Mouse (Mus musculus) cortical plate, adult 2 months (tissue): ENCODE results near the gene Stk24.

Experiments used
- CTCF ChIP-seq: fragments of 200-500 bp; IDR thresholded peaks from 2 replicates; pipeline ENCODE4 v1.5.1; 2011; ENCODE audit warnings: mild to moderate bottlenecking, control low read depth, low read length; ENCODE audit not compliant: insufficient read depth; ENCODE audit errors: extremely low read depth
- POLR2A ChIP-seq: fragments of 200-500 bp; IDR thresholded peaks from 2 replicates; pipeline ENCODE4 v1.6.1; 2011; ENCODE audit warnings: mild to moderate bottlenecking, low read length, control low read depth; ENCODE audit not compliant: insufficient read depth; ENCODE audit errors: extremely low read depth

- TF ChIP-seq POLR2A (no peak), CTCF (no peak)
These were observed 109.3 kb downstream of the Stk24 start for GRCm38 (mm10) chr14:121270490-121270889.
